Mouse (Mus musculus) E14TG2a.4 (cell line): ENCODE data around the gene Smcr8.

ENCODE experiments used
- CTCF ChIP-seq: conservative IDR thresholded peaks from 2 replicates; pipeline ENCODE4 v1.5.1; 2014; ENCODE audit warnings: low read length
- NANOG ChIP-seq: IDR thresholded peaks from 2 replicates; pipeline ENCODE4 v1.6.1; 2014; ENCODE audit warnings: borderline replicate concordance, low read length, mixed read lengths
- POU5F1 ChIP-seq: IDR thresholded peaks from 2 replicates; pipeline ENCODE4 v1.6.1; 2014; ENCODE audit warnings: low read length, borderline replicate concordance

DNA sequence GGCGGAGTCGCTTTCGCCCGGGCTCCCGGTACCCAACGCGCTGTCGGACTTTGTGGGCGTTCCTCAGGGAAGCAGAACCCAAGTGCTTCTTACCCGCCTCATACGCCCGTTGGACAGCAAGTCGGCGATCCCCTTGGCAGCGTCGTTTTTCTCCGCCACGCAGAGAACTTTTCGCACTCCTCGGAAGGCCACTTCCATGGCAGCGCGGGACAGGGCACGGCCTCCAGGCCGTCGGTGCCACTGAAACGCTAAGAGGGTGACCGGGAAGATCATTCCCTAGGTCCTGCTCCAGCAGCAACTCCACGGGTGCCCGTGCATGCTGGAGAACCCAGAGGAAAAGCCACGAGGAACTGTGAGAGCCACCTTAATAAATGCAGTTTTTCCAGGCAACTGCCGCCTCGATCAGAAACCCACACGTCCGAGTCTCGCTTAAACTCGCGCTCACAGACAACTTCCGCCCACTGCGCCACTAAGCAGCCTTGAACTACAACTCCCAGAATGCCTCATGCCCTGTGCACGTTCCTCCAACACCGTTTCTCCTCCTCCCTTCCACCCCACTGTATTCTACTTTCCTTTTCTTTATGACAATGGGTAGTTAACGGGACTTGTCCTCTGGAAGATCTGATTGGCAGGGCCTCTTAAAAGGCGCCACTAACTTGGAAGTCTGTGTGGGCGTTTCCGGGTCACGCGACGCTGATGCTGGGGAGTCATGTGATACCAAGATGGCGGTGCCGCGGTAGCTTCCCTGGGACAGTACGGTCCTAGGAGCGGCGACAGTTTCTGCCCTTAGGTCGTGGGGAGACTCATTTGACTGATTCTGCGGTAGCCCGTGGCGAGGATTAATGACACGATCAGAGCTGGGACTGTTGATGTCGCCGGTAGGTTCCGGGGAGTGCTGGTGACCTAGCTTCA is at the start of gene Smcr8, which contains the start of gene Top3a:
- no peak for TF ChIP-seq CTCF
- TF ChIP-seq POU5F1: no peak
- TF ChIP-seq NANOG: peak; percentile 51; the same call in 1 of the 2 replicates
